Mouse (Mus musculus): Measurements from ENCODE around the gene Spint4.

GRCm38 (mm10) chr2:164673987-164674386 is 24.3 kb upstream of the Spint4 start, which contains the start of gene Wfdc11:
- no peak for TF ChIP-seq CTCF (conservative IDR thresholded peaks at IDR 0.05; ENCODE audit: low read length)
- TF ChIP-seq NANOG (IDR thresholded peaks at IDR 0.05; ENCODE audit: borderline replicate concordance, low read length) = no peak
- TF ChIP-seq POU5F1 (IDR thresholded peaks at IDR 0.05; ENCODE audit: borderline replicate concordance, low read length) = no peak

Measured in E14TG2a.4 (cell line).